Mouse (Mus musculus) gastrocnemius, postnatal 25 days (tissue): Measurements from ENCODE around the gene Nos3. TPM values are rescaled to one million over a fixed set of nuclear protein-coding genes. Genes with fewer than 3 reads are reported as not detected.
A peak's percentile ranks its signal among the peaks of the same experiment; 100 is the strongest.

Experiments used
- DNase-seq: peaks from one replicate; pipeline ENCODE4 v3.0.0; 2022
- total RNA-seq, 2 experiments: library from RNA; stranded (reverse); gene quantifications; 1 replicate in 1 of 2; 2 replicates in 1 of 2; pipeline ENCODE4 v1.2.3; 2021

Nos3 gene
- total RNA-seq, 2 experiments from 2014 or later = 5.6 to 7.7 TPM

DNA sequence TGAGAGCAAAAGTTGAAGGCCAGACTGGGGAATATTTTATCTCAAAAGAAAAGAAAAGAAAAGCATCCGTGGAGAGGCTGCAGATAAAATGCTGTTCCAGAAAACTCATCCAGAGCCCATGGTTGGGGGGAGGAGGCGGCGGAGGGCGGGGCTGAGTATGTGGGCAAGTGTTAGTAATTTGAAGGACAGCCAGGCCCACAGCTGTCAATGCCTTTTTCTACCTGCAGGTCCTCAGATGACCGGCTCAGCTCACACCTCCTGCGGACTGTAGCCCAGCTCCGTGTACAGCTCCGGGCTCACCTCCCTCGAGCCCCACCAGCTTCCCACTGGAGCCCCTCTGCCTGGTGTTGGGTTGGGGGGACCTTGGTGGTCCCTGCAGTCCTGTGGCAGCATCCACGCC, 35.1 kb downstream of the Nos3 start:
- no peak for DNase-seq

DNA sequence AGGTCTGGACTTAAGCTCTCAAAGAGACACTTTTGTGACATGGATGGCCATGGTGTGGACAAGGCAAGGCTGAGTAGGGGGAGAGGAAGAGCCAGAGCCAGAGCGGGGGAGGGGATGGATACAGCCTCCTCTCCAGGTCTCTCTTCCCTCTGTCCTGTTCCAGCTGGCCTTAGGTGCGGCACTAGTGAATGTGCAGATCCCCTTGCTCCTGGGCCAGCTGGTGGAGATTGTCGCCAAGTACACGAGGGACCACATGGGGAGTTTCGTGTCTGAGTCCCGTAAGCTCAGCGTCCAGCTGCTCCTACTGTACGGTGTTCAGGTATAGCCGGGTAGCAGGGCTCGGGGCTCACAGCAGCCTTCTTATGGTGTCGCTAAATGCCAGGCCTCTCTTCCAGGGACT, 35.8 kb downstream of the Nos3 start:
- peak; percentile 31 for DNase-seq

- no peak for DNase-seq
Measured at GRCm38 (mm10) chr5:24400911-24401605, 36.4 kb downstream of the Nos3 start.

- no peak for DNase-seq
Measured at GRCm38 (mm10) chr5:24401969-24402368, 37.4 kb downstream of the Nos3 start.

DNA sequence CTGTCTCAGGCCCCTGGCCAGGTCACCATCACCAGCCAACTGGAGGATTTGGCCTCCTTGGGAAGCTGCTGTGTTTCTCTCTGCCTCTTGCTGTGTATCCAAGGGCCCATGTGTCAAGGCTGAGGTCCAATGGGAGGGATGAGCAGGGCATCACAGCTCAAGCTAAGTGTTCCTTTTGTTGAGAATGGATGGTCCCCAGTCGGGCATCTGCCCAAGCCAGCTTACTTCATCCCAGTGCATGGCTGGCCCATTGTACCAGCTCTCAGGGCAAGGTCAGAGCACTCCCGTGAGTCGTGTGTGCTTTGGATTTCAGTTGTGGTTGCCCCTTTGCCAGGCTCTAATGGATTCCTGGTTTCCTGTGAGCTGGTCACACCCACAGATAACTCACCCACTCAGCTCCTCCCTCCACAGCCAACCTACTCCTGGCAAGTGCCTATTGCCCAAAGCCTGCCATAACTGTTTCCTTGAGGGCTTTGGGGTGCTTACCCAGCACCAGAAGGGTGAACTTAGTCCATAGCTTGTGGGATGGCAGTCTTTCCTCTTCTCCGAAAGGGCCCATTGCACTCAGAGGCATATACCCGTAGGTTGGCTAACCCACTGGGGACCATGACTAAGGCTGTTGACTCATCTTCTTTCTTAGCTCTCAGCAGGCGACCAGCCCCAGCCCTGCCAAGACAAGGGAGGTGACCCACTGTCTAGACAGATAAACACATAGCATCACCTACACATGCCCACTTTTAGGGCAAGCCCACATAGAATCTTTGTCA, 40.2 kb downstream of the Nos3 start:
- no peak for DNase-seq

DNA sequence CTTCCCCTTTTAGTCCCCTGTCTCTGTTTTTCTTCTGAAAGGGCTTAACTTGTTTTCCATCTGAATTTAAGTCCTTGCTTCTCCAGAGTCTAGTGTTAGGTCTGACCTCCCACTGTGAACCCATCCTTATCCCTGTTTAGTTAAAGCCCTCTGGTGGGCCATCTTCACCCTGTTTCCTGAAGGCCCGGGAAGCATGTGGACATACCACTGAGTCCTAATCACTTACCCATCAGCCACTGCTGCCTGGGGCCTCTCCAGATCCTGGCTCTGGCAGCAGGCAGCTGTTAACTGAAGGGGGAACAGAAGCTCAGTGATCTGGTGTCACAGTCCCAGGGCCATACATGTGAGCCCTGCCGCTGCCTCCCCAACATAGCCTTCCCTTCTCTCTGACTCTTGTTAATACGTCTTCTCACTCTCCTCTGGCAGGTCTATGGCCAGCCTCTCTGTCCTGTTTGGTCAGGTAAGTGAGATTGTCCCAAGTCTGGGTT, 40.8 kb downstream of the Nos3 start:
- DNase-seq = no peak

- DNase-seq = no peak
Measured at GRCm38 (mm10) chr5:24408651-24409050, 44.0 kb downstream of the Nos3 start.

- DNase-seq = no peak
Measured at GRCm38 (mm10) chr5:24409466-24409865, 44.9 kb downstream of the Nos3 start.

GRCm38 (mm10) chr5:24412063-24412462, 47.5 kb downstream of the Nos3 start:
- DNase-seq = no peak

GRCm38 (mm10) chr5:24413042-24413693, 48.6 kb downstream of the Nos3 start, which contains the start of gene Asic3:
Gene Asic3, plus strand, starts transcription at chr5:24413392.
- no peak for DNase-seq

GRCm38 (mm10) chr5:24413938-24414337, 49.3 kb downstream of the Nos3 start:
- DNase-seq = no peak

- DNase-seq = peak; percentile 41
Measured at GRCm38 (mm10) chr5:24416222-24416736, 51.7 kb downstream of the Nos3 start.

DNA sequence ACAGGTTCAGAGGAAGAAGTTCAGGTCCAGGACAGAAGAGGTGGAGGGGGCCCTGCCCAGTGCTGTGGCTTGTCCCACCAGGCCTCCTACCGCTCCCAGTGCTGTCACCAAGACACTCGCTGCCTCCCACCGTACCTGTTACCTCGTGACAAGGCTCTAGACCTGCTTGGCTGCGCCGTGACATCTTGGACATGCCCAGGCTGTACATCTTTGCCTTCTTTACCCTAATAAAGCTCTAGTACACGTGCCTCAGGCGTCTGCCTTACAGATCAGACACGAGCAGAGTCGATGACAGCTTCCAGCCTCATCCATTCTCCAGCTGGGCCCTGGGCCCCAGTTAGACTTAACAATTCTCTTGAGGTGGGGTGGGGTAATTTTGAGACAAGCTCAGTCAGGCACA, 53.0 kb downstream of the Nos3 start:
- DNase-seq = no peak

DNA sequence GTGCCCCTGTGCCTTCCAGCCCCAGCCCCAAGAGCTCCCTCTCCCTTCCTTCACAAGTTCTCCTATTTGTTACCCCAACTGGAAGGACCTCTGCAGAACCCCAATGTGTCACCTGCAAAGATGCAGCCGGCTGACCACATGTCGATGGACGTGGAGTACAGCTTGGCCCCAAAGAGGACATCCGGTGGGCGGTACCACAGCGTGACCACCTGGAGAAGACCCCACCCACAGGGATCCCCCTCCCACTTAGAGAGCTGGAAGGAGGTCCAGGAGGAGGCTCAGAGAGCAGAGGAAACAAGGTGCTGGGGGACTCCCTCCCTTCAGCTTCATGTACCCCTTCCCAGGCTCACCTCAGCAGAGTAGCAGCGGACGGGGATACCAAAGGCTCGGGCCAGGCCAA, 55.8 kb downstream of the Nos3 start:
- DNase-seq = no peak

DNA sequence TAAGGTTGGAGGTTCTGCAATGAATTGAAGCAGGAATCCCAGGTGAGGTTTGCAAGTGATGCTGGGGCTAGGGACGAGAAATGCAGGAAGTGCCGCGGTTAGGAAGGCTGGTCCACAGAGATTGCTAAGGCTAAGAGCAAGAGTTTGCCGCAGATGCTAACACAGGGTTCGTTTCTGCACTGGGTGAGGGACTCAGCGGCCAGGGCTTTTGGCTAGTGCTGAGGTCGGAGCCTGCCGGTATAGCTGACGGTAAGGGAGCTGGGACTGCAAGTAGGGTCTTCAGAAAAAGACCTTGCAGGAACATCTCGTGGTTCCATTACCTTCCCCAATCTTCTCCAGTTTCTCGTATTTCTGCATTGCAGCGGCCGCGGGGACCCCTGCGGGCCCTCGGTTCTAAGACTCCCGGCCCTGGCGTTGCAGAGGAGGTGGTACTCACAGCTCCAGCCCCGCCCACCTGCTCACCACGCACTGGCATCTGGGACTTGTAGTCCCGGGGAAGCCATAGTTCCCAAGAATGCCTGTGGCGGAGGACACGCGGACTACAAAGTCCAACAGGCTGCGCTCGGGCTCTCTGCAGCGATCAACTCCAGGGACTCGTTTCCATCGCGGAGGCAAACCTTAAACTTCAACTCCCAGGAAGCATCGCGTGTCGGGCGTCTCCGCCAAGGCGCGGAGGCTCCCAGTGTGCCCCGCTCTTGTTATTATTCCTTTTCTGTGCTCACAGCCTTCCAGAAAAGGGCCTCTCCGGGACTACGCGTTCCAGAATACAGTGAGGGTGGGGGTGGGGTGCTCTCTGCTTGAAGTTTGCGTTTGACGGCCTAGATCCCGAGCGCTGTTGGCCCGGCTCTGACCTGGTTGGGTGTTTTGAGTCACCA, 58.8 kb downstream of the Nos3 start, which contains the start of the genes Cdk5 and Slc4a2:
Gene Cdk5, minus strand, starts transcription at position 402 of the 875 bp plus-strand sequence.
Gene Slc4a2, plus strand, starts transcription at position 709 of the 875 bp plus-strand sequence.
- peak; percentile 99 for DNase-seq

- no peak for DNase-seq
Measured at GRCm38 (mm10) chr5:24424004-24424781, 59.6 kb downstream of the Nos3 start.

DNA sequence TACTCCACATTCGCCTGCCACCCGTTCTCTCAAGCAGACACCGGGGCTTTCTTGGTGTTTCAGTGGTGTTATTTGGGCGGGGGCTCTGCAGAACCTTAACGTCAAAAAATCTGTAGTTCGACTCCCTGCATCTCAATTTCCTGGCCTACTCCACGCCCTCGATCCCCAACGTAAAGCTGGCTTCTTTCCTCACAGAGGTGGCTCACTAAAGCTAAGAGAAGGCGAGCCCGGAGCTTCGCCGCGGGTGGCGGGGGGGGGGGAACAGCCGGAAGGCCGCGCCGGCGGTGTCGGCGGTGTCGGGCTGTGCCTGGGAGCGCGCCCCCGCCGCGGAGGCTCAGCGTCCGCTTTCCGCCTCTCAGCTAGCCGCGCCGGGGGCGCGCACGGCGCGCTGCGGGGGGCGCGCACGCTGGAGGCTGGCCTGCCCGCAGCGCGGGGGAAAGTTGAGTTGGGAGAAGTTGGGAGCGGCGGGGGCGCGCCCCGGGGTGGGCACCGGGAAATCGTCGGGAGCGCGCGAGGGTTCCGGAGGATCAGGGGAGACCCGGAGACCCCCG, 60.3 kb downstream of the Nos3 start:
- peak; percentile 91 for DNase-seq

GRCm38 (mm10) chr5:24425421-24426036, 60.9 kb downstream of the Nos3 start:
- DNase-seq = no peak

DNA sequence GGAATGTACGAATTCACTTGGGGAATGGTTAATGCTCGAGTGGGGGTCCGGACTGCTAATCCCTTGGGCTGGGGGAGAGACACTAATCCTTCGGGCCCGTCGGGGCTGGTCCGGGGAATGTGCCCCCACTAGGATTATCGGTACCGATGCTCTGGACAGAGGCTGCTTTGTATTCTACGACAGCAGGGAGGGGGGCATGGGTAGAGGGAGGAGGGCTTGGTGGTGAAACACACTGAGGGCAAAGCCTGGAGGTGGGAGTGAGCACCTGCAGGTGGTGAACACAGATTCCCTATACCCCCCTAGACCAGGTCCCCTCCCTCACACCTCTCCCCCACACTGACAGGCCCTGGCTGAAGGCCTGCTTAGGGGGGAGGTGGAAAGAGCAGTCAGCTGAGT, 61.4 kb downstream of the Nos3 start:
- no peak for DNase-seq
